Mouse (Mus musculus) adrenal gland, postnatal 4 days (tissue): ENCODE measurements around the gene Pla2r1. TPM values are rescaled to one million over a fixed set of nuclear protein-coding genes. Genes with fewer than 3 reads are reported as not detected.

ENCODE experiments used
- DNase-seq, 2 experiments: peaks; one replicate each; pipeline ENCODE4 v3.0.0; 2021 to 2022; ENCODE audit warnings: low spot score in 2 of 2, mixed read lengths in 2 of 2
- total RNA-seq, 2 experiments: library from RNA; stranded (reverse); gene quantifications; 2 replicates each; pipeline ENCODE4 v1.2.3; 2021

Gene Pla2r1
- total RNA-seq, 2 experiments from 2014 or later: 3.0 to 3.1 TPM

GRCm38 (mm10) chr2:60409194-60409593, 143.9 kb downstream of the Pla2r1 start:
- DNase-seq: no peak

DNA sequence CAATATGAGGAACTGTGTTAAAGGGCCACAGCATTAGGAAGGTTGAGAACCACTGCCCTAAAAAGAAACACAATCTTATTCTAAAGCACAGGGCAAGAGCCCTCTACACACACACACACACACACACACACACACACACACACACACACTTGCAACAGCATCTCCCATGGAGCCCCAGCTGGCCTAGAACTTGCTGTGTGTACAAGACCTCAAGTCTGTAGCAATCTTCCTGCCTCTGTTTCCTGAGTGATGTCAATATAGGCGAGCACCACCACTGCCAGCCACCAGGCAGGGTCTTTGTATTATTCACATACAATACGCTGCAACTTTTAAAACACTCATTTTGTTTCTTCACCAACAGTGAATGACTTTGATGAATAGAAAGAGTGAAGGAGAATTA, 145.7 kb downstream of the Pla2r1 start:
- DNase-seq: no peak

DNA sequence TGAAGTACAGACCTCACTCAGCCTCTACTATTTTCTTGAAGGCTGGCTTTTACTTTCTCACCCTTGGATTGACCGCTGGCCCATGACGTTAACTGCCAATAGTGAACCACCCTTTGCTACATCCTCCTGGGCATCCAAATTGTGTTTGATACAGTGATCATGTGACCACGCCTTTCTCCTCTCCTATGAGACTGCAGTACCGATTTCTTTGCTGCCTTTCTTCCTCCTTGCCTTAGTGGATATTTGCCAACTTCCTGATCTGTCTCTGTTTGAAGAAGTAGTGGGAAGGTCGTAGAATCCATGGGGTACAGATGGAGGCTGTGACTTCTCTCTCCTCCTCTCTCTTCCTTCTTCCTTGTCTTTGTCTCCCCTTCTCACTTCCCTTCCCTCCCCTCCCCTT, 147.7 kb downstream of the Pla2r1 start:
- DNase-seq: no peak

DNA sequence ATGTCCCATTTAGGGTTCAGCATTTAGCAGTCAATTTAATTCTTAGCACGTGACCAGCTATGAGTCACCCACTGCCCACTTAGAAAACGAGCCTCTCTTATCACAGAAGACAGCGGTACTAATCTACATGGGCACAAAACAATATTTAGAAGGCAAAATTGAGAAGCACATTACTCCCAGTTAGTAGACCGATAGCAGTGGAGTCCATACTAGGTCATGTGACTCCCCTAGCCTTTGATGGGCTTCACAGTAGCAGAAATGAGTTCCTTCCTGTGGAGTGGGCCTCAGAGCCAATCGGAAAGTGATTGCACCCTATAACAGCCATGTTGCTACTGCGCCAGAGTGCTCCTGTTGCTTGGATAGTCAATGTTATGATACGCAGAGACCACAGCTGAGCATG, 148.3 kb downstream of the Pla2r1 start:
- DNase-seq: no peak

- no peak for DNase-seq
Measured at GRCm38 (mm10) chr2:60401694-60402093, 151.4 kb downstream of the Pla2r1 start.

DNA sequence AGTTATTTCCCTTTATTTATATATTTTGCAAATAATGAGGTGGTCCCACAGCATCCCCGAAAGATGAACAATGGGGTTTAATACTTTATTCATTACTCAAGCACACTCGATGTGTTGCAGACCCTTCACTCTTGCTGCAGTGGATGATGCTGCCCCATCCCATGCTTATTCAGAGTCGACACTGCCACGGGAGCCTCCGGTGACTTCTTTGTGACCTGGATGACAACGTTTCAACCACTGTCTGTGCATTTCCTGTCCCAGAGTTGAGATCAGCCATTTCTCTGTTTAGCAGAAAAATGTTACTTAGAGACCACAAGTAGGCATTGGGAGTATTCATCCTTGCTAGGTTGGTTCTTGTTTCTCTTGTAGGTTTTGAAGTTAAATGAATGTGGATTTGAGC, 159.3 kb downstream of the Pla2r1 start:
- DNase-seq: no peak

- DNase-seq: no peak
Measured at GRCm38 (mm10) chr2:60392286-60392685, 160.8 kb downstream of the Pla2r1 start.

- no peak for DNase-seq
Measured at GRCm38 (mm10) chr2:60387363-60387762, 165.7 kb downstream of the Pla2r1 start.

DNA sequence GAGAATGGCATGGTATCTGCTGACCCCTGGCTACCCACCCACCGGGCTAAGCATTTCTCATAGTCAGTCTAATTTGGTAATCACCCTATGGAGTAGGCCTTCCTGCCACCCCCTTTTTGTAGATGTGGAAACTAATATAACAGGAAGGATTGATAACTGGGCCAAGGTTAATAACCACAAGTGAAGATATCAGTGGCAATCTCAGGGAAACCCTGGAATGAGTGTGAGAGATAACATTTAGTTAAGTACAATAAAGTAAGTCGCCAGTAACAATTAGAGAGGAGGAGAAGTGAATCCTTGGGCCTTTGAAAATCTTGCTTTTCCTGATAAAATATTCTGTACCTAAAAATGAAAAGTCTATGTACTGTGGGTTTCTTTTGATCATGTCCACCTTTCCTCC, 166.3 kb downstream of the Pla2r1 start:
- DNase-seq: no peak

DNA sequence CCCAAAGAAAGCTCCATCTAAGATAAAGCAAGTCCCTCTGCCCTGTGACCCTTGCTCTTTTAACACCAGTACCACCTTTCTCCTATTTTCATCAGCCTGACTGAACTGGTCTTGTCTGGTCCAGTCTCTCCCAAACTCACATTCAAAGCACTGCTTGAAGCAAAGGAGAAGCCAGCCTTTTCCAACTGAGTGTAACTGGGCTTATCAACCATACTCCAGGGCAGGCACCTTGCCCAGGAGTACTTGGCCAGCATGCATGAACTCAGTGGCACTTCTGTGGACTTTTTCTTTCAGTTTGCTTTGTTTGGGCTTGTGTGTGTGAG, 168.4 kb downstream of the Pla2r1 start:
- DNase-seq: no peak

DNA sequence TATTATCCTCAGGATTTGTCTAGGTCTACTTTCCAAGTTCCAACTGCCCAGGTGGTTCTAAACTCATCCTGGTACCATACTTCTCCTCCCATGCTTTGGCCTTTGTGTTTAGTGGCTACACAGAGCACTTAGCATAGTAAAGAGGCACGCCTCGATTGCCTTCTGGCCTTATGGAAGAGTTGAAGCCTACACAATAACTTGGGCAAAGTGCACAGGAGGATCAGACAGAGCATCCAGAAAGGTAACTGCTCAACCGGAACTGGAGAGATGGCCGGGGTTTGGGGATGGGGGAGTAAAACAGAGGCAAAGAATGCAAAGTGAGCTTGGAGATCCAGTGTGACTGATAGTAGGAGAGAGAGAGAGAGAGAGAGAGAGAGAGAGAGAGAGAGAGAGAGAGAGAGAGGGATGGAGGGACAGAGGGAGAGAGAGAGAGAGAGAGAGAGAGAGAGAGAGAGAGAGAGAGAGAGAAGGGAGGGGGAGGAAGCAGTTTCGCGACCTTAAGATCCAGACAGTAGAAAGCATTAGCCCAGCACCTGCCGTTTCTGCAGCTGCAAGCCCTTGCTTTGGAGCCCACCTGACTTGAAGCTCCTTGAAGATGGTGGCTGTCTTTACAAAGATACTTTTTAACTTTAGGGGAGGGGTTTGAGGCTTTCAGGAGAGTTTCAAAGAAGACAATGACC, 168.9 kb downstream of the Pla2r1 start:
- DNase-seq: no peak

- DNase-seq: peak; percentile 72 to 74
Measured at GRCm38 (mm10) chr2:60382858-60383669, 170.0 kb downstream of the Pla2r1 start, which contains the start of gene Ly75. TSS of gene Ly75 (minus strand) at chr2:60383303.

GRCm38 (mm10) chr2:60382346-60382745, 170.8 kb downstream of the Pla2r1 start:
- DNase-seq: no peak

DNA sequence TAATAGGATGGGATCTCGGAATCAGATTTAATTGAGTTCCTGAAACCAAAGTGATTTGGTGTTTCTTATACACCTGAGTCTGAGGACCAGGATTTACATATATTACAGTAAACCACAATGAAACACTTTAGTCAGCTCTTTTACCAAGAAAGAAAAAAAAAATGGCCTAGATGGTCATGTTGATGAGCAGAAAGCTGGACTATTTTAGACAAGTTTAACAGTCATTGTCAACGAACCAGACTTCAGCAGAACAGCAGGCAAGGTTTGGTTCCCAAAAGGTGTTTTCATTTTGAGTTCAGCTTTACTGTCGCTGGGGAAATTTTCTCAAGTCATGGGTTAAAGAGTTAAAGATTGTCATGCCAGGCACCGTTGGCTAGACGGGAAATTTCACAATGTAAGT, 175.8 kb downstream of the Pla2r1 start:
- no peak for DNase-seq

- DNase-seq: no peak
Measured at GRCm38 (mm10) chr2:60375608-60376107, 177.4 kb downstream of the Pla2r1 start.

DNA sequence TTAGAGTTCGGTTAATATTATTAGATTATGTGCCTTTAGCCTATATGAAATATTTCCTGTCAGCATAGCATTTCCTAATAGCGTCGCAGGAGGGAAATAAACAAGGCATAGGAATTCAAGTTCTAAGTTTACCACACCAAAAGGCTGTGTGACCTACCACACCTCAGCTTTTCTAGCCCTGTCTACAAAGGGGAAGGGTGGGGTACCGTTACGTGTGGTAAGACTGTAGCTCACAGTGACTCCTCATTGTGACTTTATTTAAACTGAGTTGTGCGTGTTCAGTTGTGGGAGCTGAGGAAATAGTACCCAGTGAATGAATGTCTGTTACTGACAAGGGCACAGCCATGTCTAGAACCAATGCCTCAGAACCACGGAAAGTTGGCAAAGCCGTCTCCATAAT, 178.0 kb downstream of the Pla2r1 start:
- no peak for DNase-seq

DNA sequence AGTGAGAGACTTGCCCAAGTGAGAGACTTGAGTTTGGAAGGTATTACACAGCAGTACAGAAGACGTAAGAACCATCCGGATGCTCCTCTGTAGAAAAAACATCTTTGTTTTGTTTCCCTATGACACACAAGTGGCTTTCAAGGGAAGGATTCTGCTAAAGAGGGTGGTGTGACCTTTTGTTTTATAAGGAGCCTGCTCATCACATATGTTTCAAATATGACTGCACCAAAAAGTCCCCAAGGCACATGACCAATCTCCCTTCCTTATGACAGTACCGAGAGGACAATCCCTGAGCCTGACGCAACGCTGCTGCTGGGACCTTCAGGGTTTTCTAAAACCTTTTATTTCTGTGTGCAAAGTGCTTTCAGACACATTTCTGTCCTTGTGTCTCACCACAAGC, 182.9 kb downstream of the Pla2r1 start:
- DNase-seq: no peak

GRCm38 (mm10) chr2:60369454-60369853, 183.7 kb downstream of the Pla2r1 start:
- no peak for DNase-seq

GRCm38 (mm10) chr2:60367871-60368270, 185.2 kb downstream of the Pla2r1 start:
- DNase-seq: no peak
